Mouse (Mus musculus): Measurements from ENCODE around the gene 6030445D17Rik. TPM values are rescaled to one million over a fixed set of nuclear protein-coding genes. Genes with fewer than 3 reads are reported as not detected.

The 6030445D17Rik gene
- 1 to 10 TPM in 1 of 2 experiments, under 1 TPM in 1; 0.39 to 1.4 TPM for polyA plus RNA-seq (2012; fragmentation: generic; extraction: Trizol)

DNA sequence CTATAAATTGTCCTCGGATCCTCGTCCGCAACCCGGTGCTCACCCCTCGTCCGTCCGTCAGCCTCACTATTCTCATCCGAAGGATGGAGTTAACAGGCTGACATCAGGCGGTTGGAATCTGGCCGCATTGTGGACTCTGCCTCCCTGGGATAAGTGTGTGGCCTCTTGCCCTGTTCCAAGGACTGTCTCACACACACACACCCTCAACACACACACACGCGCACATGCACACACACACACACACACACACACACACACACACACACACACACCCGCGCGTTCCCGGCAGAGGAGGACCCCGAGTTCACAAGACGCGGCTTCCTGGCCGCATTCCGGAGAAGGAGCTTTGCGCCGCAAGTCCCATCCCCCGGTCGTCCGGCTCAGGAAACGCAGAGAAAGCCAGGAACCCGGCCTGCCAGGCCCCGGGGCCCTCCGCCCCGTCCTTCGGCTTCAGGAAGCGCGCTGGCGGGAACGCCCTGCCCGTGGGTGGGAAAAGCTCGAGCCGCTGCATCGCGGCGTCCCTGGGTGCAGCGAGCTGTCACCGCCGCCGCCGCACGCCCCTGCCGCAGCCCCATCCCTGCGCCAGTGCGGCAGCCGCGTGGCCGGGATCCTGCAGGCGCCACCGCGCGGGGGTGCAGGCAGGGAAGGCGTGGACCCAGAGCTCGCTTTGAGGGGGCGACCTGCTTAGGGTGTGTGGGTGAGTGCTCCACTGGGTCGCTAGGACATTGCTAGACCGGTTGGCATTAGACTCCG is at the start of gene 6030445D17Rik:
TSS of gene 6030445D17Rik (plus strand) at position 165 of the 753 bp plus-strand sequence.

DNA sequence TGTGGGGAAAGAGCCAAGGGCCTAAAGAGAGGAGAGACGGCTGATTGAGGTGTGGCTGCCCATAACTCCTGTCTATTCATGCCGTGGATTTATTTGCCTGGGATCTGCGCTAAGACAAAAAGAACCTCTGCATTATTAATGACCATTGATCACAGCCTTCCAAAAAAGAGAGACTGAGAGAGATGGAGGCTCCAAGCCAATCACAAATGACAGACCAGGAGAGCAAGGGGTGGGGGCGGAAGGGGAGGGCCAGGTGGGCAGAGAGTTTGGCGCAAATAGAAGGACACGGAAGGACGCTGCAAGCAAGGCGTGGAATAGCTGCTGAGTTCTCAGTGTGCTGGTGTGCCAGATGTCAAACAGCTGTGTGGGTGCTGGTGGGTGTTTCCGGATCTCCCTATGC is 38.8 kb upstream of the 6030445D17Rik start, which contains the start of gene Htr1d:
TSS of gene Htr1d (plus strand) at position 301 of the 400 bp plus-strand sequence.

GRCm38 (mm10) chr4:136469371-136469903 is 7.4 kb downstream of the 6030445D17Rik start, which contains the start of gene Luzp1:
Gene Luzp1, plus strand, starts transcription at chr4:136469761.

Other genes starting within 250 kb of the 6030445D17Rik start
- gene Tcea3, start 214.5 kb upstream of the 6030445D17Rik start, polyA plus RNA-seq (2012; fragmentation: generic; extraction: Trizol) = 1 to 10 TPM; 3.8 to 9.2 TPM
- gene Zfp46, start 177.6 kb upstream of the 6030445D17Rik start, polyA plus RNA-seq (2012; fragmentation: generic; extraction: Trizol) = 10 to 100 TPM in 1 of 2 experiments, under 1 TPM in 1; 0.80 to 10.6 TPM
- 10 to 100 TPM in 1 of 2 experiments, 1 to 10 TPM in 1; 4.4 to 25.2 TPM for gene Hnrnpr, start 151.3 kb upstream of the 6030445D17Rik start, polyA plus RNA-seq (2012; fragmentation: generic; extraction: Trizol)
- not detected for gene Htr1d, start 38.7 kb upstream of the 6030445D17Rik start, polyA plus RNA-seq (2012; fragmentation: generic; extraction: Trizol)
- 1 to 10 TPM in 1 of 2 experiments, under 1 TPM in 1; 0.69 to 6.1 TPM for gene Luzp1, start 7.5 kb downstream of the 6030445D17Rik start, polyA plus RNA-seq (2012; fragmentation: generic; extraction: Trizol)
- 10 to 100 TPM in 1 of 2 experiments, 1 to 10 TPM in 1; 6.3 to 43.2 TPM for gene Kdm1a, start 140.5 kb downstream of the 6030445D17Rik start, polyA plus RNA-seq (2012; fragmentation: generic; extraction: Trizol)
- not detected for gene Tex46, start 148.2 kb downstream of the 6030445D17Rik start, polyA plus RNA-seq (2012; fragmentation: generic; extraction: Trizol)
- not detected for gene Lactbl1, start 160.4 kb downstream of the 6030445D17Rik start, polyA plus RNA-seq (2012; fragmentation: generic; extraction: Trizol)